Mouse (Mus musculus): ENCODE measurements at regions not wholly inside any gene's neighbourhood (a gene's known extent, or its start where the extent isn't known, plus 50 kb on each side); places are given as distances from the start of the nearest gene placed in this dataset.

- H3K36me3 ChIP-seq, result no peaks in the 10 kb centered on the region
- no peak overlapping the region for H3K27ac ChIP-seq
- no peaks in the 10 kb centered on the region for H3K4me1 ChIP-seq
- H3K9me3 ChIP-seq, result no peaks in the 10 kb centered on the region
- no peaks in the 10 kb centered on the region for H3K27me3 ChIP-seq
- H3K4me3 ChIP-seq, result no peak overlapping the region
- no peak for ATAC-seq (ENCODE audit: insufficient number of reproducible peaks, insufficient read depth, low FRiP score, low TSS enrichment, low read depth)
- H3K4me2 ChIP-seq, result no peak overlapping the region
- WGBS, result 77% methylated on average over 25 of the region's 25 CpGs
- H3K9ac ChIP-seq, result no peak overlapping the region
These were observed 354.7 kb downstream of the Cdh26 start for GRCm38 (mm10) chr2:178784822-178785589.

GRCm38 (mm10) chr2:178785843-178786242 lies 355.5 kb downstream of the Cdh26 start:
- H3K4me3 ChIP-seq, result no peak overlapping the region
- H3K4me1 ChIP-seq, result no peaks in the 10 kb centered on the region
- no peaks in the 10 kb centered on the region for H3K9me3 ChIP-seq
- H3K27ac ChIP-seq, result no peak overlapping the region
- no peak overlapping the region for H3K9ac ChIP-seq
- no peak for ATAC-seq (ENCODE audit: insufficient number of reproducible peaks, insufficient read depth, low FRiP score, low TSS enrichment, low read depth)
- no peaks in the 10 kb centered on the region for H3K27me3 ChIP-seq
- WGBS, result 42% methylated on average over 6 of the region's 6 CpGs
- H3K36me3 ChIP-seq, result no peaks in the 10 kb centered on the region
- no peak overlapping the region for H3K4me2 ChIP-seq

GRCm38 (mm10) chr2:178795841-178796240 lies 365.5 kb downstream of the Cdh26 start:
- ATAC-seq (ENCODE audit: insufficient number of reproducible peaks, insufficient read depth, low FRiP score, low TSS enrichment, low read depth), result no peak
- Histone ChIP-seq H3K4me1 (no peaks in the 10 kb centered on the region), H3K9ac (no peak overlapping the region), H3K9me3 (no peaks in the 10 kb centered on the region), H3K4me3 (no peak overlapping the region), H3K27ac (no peak overlapping the region), H3K36me3 (no peaks in the 10 kb centered on the region), H3K27me3 (no peaks in the 10 kb centered on the region), H3K4me2 (no peak overlapping the region)
- 44% methylated on average over 3 of the region's 3 CpGs for WGBS

- no peaks in the 10 kb centered on the region for H3K27me3 ChIP-seq
- no peak overlapping the region for H3K27ac ChIP-seq
- no peak overlapping the region; the same call in 1 of the 2 replicates for H3K9ac ChIP-seq
- H3K9me3 ChIP-seq, result no peaks in the 10 kb centered on the region
- no peak overlapping the region for H3K4me2 ChIP-seq
- WGBS, result 53% methylated on average over 12 of the region's 12 CpGs
- no peaks in the 10 kb centered on the region for H3K36me3 ChIP-seq
- no peak overlapping the region for H3K4me3 ChIP-seq
- H3K4me1 ChIP-seq, result peaks cover 7% of the 10 kb centered on the region
- no peak for ATAC-seq (ENCODE audit: insufficient number of reproducible peaks, insufficient read depth, low FRiP score, low TSS enrichment, low read depth)
These were observed 371.1 kb downstream of the Cdh26 start for GRCm38 (mm10) chr2:178801464-178801863.

GRCm38 (mm10) chr2:178805283-178805682 lies 375.0 kb downstream of the Cdh26 start:
- Histone ChIP-seq H3K4me3 (no peak overlapping the region), H3K9ac (no peak overlapping the region), H3K4me2 (no peak overlapping the region), H3K9me3 (no peaks in the 10 kb centered on the region), H3K4me1 (peaks cover 7% of the 10 kb centered on the region), H3K27ac (no peak overlapping the region), H3K27me3 (no peaks in the 10 kb centered on the region), H3K36me3 (no peaks in the 10 kb centered on the region)
- no peak for ATAC-seq (ENCODE audit: insufficient number of reproducible peaks, insufficient read depth, low FRiP score, low TSS enrichment, low read depth)
- 70% methylated on average over 8 of the region's 8 CpGs for WGBS

- Histone ChIP-seq H3K4me2 (no peak overlapping the region), H3K27ac (no peak overlapping the region), H3K36me3 (no peaks in the 10 kb centered on the region), H3K4me3 (no peak overlapping the region), H3K9ac (no peak overlapping the region), H3K9me3 (0 out of 2 replicates have a peak, but pooled peaks cover 4% of the 10 kb centered on the region), H3K27me3 (no peaks in the 10 kb centered on the region), H3K4me1 (no peaks in the 10 kb centered on the region)
- ATAC-seq (ENCODE audit: insufficient number of reproducible peaks, insufficient read depth, low FRiP score, low TSS enrichment, low read depth), result no peak
- WGBS, result 76% methylated on average over 6 of the region's 6 CpGs
These were observed 391.2 kb downstream of the Cdh26 start for GRCm38 (mm10) chr2:178821552-178821951.

GRCm38 (mm10) chr2:178830313-178830712 lies 400.0 kb downstream of the Cdh26 start:
- Histone ChIP-seq H3K4me1 (no peaks in the 10 kb centered on the region), H3K9me3 (0 out of 2 replicates have a peak, but pooled peaks cover under 1% of the 10 kb centered on the region), H3K27me3 (no peaks in the 10 kb centered on the region), H3K9ac (no peak overlapping the region), H3K4me3 (no peak overlapping the region), H3K27ac (no peak overlapping the region), H3K4me2 (no peak overlapping the region), H3K36me3 (no peaks in the 10 kb centered on the region)
- WGBS, result 78% methylated on average over 3 of the region's 3 CpGs
- ATAC-seq (ENCODE audit: insufficient number of reproducible peaks, insufficient read depth, low FRiP score, low TSS enrichment, low read depth), result no peak

- H3K9me3 ChIP-seq, result no peaks in the 10 kb centered on the region
- no peak overlapping the region for H3K27ac ChIP-seq
- H3K4me3 ChIP-seq, result no peak overlapping the region
- H3K4me1 ChIP-seq, result peaks cover 11% of the 10 kb centered on the region
- no peak overlapping the region for H3K4me2 ChIP-seq
- no peak overlapping the region for H3K9ac ChIP-seq
- 86% methylated on average over 7 of the region's 7 CpGs for WGBS
- no peaks in the 10 kb centered on the region; the same call in 1 of the 2 replicates for H3K27me3 ChIP-seq
- H3K36me3 ChIP-seq, result no peaks in the 10 kb centered on the region
- ATAC-seq (ENCODE audit: insufficient number of reproducible peaks, insufficient read depth, low FRiP score, low TSS enrichment, low read depth), result no peak
These were observed 404.7 kb downstream of the Cdh26 start for GRCm38 (mm10) chr2:178834986-178835385.

- no peaks in the 10 kb centered on the region for H3K36me3 ChIP-seq
- ATAC-seq (ENCODE audit: insufficient number of reproducible peaks, insufficient read depth, low FRiP score, low TSS enrichment, low read depth), result no peak
- H3K4me3 ChIP-seq, result no peak overlapping the region
- H3K27ac ChIP-seq, result no peak overlapping the region
- H3K4me2 ChIP-seq, result no peak overlapping the region; the same call in 1 of the 2 replicates
- peaks cover 6% of the 10 kb centered on the region for H3K27me3 ChIP-seq
- WGBS, result 15% methylated on average over 6 of the region's 6 CpGs
- no peak overlapping the region for H3K9ac ChIP-seq
- no peaks in the 10 kb centered on the region for H3K9me3 ChIP-seq
- peaks cover 11% of the 10 kb centered on the region for H3K4me1 ChIP-seq
These were observed 408.2 kb downstream of the Cdh26 start for GRCm38 (mm10) chr2:178838571-178838970.

- Histone ChIP-seq H3K4me2 (no peak overlapping the region), H3K9me3 (no peaks in the 10 kb centered on the region), H3K9ac (no peak overlapping the region), H3K36me3 (no peaks in the 10 kb centered on the region), H3K4me1 (peaks cover 11% of the 10 kb centered on the region), H3K27me3 (peaks cover 6% of the 10 kb centered on the region), H3K4me3 (no peak overlapping the region), H3K27ac (no peak overlapping the region)
- WGBS, result 75% methylated on average over 2 of the region's 2 CpGs
- ATAC-seq (ENCODE audit: insufficient number of reproducible peaks, insufficient read depth, low FRiP score, low TSS enrichment, low read depth), result no peak
These were observed 410.6 kb downstream of the Cdh26 start for GRCm38 (mm10) chr2:178840975-178841374.

- H3K36me3 ChIP-seq, result no peaks in the 10 kb centered on the region
- 57% methylated on average over 12 of the region's 12 CpGs for WGBS
These were observed 412.3 kb downstream of the Cdh26 start for GRCm38 (mm10) chr2:178842595-178842994.

GRCm38 (mm10) chr2:178843458-178843857 lies 413.1 kb downstream of the Cdh26 start:
- ATAC-seq (ENCODE audit: insufficient number of reproducible peaks, insufficient read depth, low FRiP score, low TSS enrichment, low read depth), result no peak
- Histone ChIP-seq H3K9me3 (no peaks in the 10 kb centered on the region), H3K4me3 (no peak overlapping the region), H3K4me1 (peaks cover 9% of the 10 kb centered on the region), H3K27me3 (peaks cover 6% of the 10 kb centered on the region), H3K36me3 (no peaks in the 10 kb centered on the region), H3K4me2 (no peak overlapping the region), H3K27ac (no peak overlapping the region), H3K9ac (no peak overlapping the region)
- WGBS, result 84% methylated on average over 3 of the region's 3 CpGs

More at GRCm38 (mm10) chr2:178842595-178842994, 412.3 kb downstream of the Cdh26 start:
- Histone ChIP-seq H3K27ac (no peak overlapping the region), H3K4me3 (no peak overlapping the region), H3K4me2 (no peak overlapping the region), H3K9ac (no peak overlapping the region), H3K9me3 (no peaks in the 10 kb centered on the region), H3K27me3 (peaks cover 6% of the 10 kb centered on the region), H3K4me1 (peaks cover 11% of the 10 kb centered on the region)
- ATAC-seq (ENCODE audit: insufficient number of reproducible peaks, insufficient read depth, low FRiP score, low TSS enrichment, low read depth), result no peak
